Mouse (Mus musculus): Measurements from ENCODE around the gene Spaca3. TPM values are rescaled to one million over a fixed set of nuclear protein-coding genes. Genes with fewer than 3 reads are reported as not detected.

The Spaca3 gene
- not detected in 2 replicates for polyA plus RNA-seq (2012; ENCODE audit: low replicate concordance)

GRCm38 (mm10) chr11:80858065-80858464 lies at the start of gene Spaca3:
Gene Spaca3 (plus strand): TSS chr11:80858365.

GRCm38 (mm10) chr11:80809993-80810821 lies 48.0 kb upstream of the Spaca3 start, which contains the start of gene Tmem98:
Gene Tmem98 (plus strand): TSS chr11:80810175.

Other genes with a start within 250 kb of the Spaca3 start
- gene Myo1d, start 78.3 kb upstream of the Spaca3 start, polyA plus RNA-seq (2012; ENCODE audit: low replicate concordance): 3.1 and 6.7 TPM in 2 replicates
- gene Tmem98, start 48.2 kb upstream of the Spaca3 start, polyA plus RNA-seq (2012; ENCODE audit: low replicate concordance): 0.22 TPM in 1 of 2 replicates, not detected in the other